Mouse (Mus musculus) gastrocnemius, postnatal 25 days (tissue): ENCODE data around the gene Usp48. TPM values are rescaled to one million over a fixed set of nuclear protein-coding genes. Genes with fewer than 3 reads are reported as not detected.
"Not testable (repeated sequence)": the region's sequence is repeated elsewhere in the genome, so short reads cannot be mapped to it uniquely, and the experiment has no call there.

Experiments
- DNase-seq: peaks from one replicate; pipeline ENCODE4 v3.0.0; 2022
- long read RNA-seq, 2 experiments: library from polyadenylated mRNA; stranded (forward); transcript quantifications; one replicate each; pipeline ENCODE4 v2.0.0; 2021
- total RNA-seq, 2 experiments: library from RNA; stranded (reverse); gene quantifications; 1 replicate in 1 of 2; 2 replicates in 1 of 2; pipeline ENCODE4 v1.2.3; 2021

Gene Usp48
- total RNA-seq: 10 to 100 TPM; 23.8 to 27.4 TPM
- long read RNA-seq, experiment 1, partial matches to known transcripts: 1 of 6 reads
- long read RNA-seq, experiment 1, other reads (novel, unspliced or antisense): 5 of 6 reads
- long read RNA-seq, experiment 2, full-length matches to known transcripts: 1 of 14 reads
- long read RNA-seq, experiment 2, partial matches to known transcripts: 5 of 14 reads
- long read RNA-seq, experiment 2, other reads (novel, unspliced or antisense): 8 of 14 reads

- peak; percentile 99 for DNase-seq
These were observed at the start of gene Usp48 for GRCm38 (mm10) chr4:137593601-137594495. Gene Usp48 (plus strand): TSS chr4:137593755.

- DNase-seq: no peak
These were observed 48.0 kb upstream of the Usp48 start for GRCm38 (mm10) chr4:137545568-137545967.

GRCm38 (mm10) chr4:137546003-137546525, 47.5 kb upstream of the Usp48 start:
- DNase-seq: no peak

- DNase-seq: no peak
These were observed 40.1 kb upstream of the Usp48 start for GRCm38 (mm10) chr4:137553466-137553865.

GRCm38 (mm10) chr4:137556673-137557210, 36.8 kb upstream of the Usp48 start:
- DNase-seq: no peak

GRCm38 (mm10) chr4:137569873-137570272, 23.7 kb upstream of the Usp48 start:
- DNase-seq: no peak

GRCm38 (mm10) chr4:137574469-137574868, 19.1 kb upstream of the Usp48 start, which contains the start of gene Ldlrad2:
Gene Ldlrad2 (minus strand): TSS chr4:137574569.
- no peak for DNase-seq

- DNase-seq: no peak
These were observed 16.1 kb upstream of the Usp48 start for GRCm38 (mm10) chr4:137577486-137577885.

- DNase-seq: peak; percentile 39
These were observed 15.2 kb upstream of the Usp48 start for GRCm38 (mm10) chr4:137578181-137578845.

GRCm38 (mm10) chr4:137579789-137580188, 13.8 kb upstream of the Usp48 start:
- no peak for DNase-seq

- DNase-seq: no peak
These were observed 13.3 kb upstream of the Usp48 start for GRCm38 (mm10) chr4:137580299-137580698.

- no peak for DNase-seq
These were observed 11.7 kb upstream of the Usp48 start for GRCm38 (mm10) chr4:137581815-137582214.

- not testable (repeated sequence) for DNase-seq
These were observed 4.5 kb upstream of the Usp48 start for GRCm38 (mm10) chr4:137589095-137589494.

- no peak for DNase-seq
These were observed 4.0 kb upstream of the Usp48 start for GRCm38 (mm10) chr4:137589586-137589985.

- no peak for DNase-seq
These were observed 2.6 kb upstream of the Usp48 start for GRCm38 (mm10) chr4:137590961-137591360.

GRCm38 (mm10) chr4:137594496-137595270, 1.1 kb downstream of the Usp48 start:
- DNase-seq: peak; percentile 18

- DNase-seq: no peak
These were observed 3.6 kb downstream of the Usp48 start for GRCm38 (mm10) chr4:137597098-137597630.

GRCm38 (mm10) chr4:137598577-137598976, 5.0 kb downstream of the Usp48 start:
- no peak for DNase-seq

- no peak for DNase-seq
These were observed 10.1 kb downstream of the Usp48 start for GRCm38 (mm10) chr4:137603449-137604171.

GRCm38 (mm10) chr4:137607023-137607422, 13.5 kb downstream of the Usp48 start:
- no peak for DNase-seq
